Mouse (Mus musculus): ENCODE results near the gene Gpatch4. TPM values are rescaled to one million over a fixed set of nuclear protein-coding genes. Genes with fewer than 3 reads are reported as not detected.

Gene Gpatch4
- total RNA-seq, 1 experiment from 2014 or later, result 13.5 TPM

DNA sequence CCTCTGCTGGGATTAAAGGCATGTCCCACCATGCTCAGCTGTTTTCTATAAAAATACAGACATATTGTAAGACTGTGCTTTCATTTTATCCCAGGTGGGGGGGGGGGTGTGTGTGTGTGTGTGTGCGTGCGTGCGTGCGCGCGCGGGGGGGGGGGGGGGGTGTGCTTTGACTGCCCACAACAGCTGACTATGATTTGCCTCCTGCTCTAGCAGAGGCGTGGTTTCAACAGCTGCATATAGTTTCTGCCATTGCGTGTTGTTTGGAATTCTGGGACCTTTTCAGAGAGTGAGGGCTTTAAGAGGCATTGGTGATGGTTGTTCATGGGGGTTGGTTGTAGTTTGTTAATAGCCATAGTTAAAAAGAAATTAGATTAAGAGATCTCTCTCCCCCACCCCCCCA, 42.6 kb downstream of the Gpatch4 start:
- no peak for ATAC-seq (ENCODE audit: extremely low read depth, insufficient number of reproducible peaks, low FRiP score, poor library complexity, severe bottlenecking)

DNA sequence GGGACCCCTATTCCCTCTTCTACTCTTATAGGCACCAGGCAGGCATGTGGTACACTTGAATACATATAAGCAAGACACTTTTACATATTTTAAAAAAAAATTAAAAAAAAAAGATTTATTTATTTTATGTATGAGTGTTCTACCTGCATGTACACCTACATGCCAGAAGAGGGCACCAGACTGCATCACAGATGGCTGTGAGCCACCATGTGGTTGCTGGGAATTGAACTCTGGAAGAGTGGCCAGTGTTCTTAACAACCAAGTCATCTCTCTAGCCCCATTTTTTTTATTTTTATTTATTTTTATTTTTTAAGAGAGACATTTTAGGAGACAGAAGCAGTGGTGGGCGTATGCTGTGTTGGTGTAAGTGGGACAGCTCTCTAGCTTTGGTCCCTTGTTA, 44.8 kb downstream of the Gpatch4 start:
- no peak for ATAC-seq (ENCODE audit: extremely low read depth, insufficient number of reproducible peaks, low FRiP score, poor library complexity, severe bottlenecking)

DNA sequence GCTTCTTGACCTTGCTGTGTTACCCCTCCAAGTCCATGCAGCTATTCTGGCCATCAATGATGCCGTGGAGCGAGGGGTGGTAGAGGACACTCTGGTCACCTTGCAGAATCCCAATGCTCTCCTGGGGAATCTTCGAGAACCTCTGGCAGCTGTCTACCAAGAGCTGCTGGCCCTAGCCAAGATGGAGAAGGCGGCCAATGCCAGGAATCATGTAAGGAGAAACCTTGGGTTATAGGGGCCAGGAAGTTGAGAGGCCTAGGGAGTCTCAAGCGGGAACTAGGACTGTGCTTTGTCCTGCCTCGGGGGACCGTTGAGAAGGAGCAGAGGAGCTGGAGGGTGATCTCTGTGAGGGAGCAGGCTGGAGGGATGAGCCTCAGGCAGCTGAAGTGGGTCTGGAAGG, 47.2 kb downstream of the Gpatch4 start:
- no peak for ATAC-seq (ENCODE audit: extremely low read depth, insufficient number of reproducible peaks, low FRiP score, poor library complexity, severe bottlenecking)

DNA sequence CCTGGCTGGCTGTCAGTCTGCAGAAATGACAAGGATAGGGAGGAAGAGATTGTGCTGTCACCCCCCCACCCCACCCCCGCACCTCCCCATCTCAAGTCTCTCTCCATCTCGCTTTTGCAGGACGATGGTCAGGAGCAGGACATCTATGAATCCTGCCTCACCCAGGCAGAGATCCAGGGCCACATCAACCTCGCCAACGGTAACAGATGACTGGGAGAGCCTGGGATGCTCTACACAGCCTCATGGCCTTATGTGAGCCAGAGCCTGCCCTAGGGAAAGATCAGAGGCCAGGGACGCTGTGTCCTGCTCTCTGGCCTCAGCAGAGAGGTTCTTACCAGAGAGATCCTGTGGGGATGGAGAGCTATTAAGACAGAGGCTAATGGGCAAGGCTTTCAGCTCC, 47.7 kb downstream of the Gpatch4 start:
- ATAC-seq (ENCODE audit: extremely low read depth, insufficient number of reproducible peaks, low FRiP score, poor library complexity, severe bottlenecking), result no peak

DNA sequence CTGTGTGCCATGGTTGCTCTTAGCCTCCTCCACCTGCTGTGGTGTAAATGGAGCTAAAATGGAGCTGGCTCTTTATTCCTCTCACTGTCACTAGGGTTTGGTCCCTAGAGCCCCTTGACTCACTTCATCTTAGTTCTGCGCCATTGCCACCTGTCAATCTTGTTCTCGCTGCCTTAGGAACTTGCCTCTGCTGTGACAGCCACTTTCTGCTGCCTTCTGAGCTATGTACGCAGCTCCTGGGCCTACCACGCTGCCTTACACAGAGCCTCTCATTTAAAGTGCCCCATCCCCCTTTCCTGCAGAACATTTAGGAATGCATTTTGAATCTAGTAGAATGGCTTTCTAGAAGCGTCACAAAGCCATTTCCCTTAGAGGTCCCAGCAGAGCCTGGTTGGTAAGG, 51.2 kb downstream of the Gpatch4 start:
- no peak for ATAC-seq (ENCODE audit: extremely low read depth, insufficient number of reproducible peaks, low FRiP score, poor library complexity, severe bottlenecking)

DNA sequence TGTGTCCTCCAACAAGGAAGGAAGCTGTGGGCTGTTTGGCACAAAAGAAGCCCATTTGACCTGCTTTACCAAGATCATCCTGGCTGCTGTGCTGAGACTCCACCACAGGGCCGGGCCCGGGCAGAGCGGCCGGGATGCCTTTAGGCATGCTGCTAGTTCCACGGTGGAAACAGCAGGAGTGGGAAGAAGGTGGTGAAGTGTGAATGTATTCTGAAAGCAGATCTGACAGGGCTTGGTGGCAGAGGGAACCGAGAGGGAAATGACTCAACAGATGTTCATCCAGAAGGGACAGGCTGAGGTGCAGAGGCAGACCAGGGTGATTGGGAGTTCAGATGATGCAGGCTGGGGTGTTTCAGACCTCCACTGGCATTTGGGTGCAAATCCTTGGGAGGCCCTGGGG, 54.8 kb downstream of the Gpatch4 start:
- no peak for ATAC-seq (ENCODE audit: extremely low read depth, insufficient number of reproducible peaks, low FRiP score, poor library complexity, severe bottlenecking)

DNA sequence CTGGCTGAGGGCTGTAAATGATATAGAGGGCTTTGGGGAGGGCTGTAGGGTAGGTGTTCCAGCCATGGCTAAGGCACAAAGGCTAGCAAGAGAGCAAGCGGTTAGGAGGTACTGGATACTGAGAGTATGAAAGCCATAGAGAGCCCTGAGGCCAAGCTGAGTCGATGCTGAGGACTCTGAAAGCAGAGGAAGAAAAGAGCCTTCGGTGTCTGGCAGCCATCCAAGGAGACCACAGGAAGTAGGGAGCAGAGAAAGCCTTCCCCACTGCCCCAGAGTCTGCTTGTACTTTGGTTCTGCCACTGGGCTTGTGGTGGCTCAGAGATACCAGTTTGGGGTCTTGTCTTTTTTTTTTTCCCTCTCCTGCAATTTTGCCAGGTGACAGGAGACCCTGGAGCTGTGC, 57.3 kb downstream of the Gpatch4 start:
- no peak for ATAC-seq (ENCODE audit: extremely low read depth, insufficient number of reproducible peaks, low FRiP score, poor library complexity, severe bottlenecking)

DNA sequence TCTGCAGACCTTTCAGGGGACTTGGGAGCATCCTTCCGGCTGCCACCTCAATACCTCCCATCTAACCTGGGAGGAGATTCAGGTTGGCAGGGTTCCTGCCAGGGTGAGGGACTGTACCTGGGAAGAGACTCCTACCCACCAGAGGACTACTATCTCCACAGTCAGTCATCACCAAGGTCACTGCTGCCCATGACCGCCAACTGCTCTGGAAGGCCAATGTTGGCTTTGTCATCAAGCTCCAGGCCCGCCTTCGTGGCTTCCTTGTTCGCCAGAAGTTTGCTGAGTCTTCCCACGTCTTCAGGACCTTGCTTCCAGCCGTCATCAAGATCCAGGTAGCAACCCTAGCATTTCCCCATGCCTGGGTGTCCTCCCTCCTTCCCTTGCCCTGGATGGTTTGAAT, 58.8 kb downstream of the Gpatch4 start:
- ATAC-seq (ENCODE audit: extremely low read depth, insufficient number of reproducible peaks, low FRiP score, poor library complexity, severe bottlenecking), result no peak

DNA sequence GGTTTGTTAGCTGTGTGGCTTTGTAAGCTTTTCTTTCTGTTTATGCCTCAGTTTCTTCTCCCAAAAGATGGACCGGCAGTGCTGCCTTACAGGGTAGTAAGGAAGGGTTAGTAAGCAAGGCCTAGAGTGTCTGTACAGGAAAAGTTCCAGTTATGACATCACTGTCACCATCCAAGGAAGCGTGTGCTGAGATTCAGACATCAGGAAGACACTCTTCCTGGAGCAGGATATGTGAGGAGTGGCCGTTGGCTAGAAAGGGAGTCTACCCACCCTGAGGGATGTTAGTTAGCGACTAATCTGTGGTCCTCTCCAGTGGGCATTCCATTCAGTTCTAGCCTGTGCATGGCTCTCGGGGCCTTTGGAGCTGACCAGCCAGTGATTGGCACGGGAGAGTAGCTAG, 59.3 kb downstream of the Gpatch4 start:
- ATAC-seq (ENCODE audit: extremely low read depth, insufficient number of reproducible peaks, low FRiP score, poor library complexity, severe bottlenecking), result no peak

DNA sequence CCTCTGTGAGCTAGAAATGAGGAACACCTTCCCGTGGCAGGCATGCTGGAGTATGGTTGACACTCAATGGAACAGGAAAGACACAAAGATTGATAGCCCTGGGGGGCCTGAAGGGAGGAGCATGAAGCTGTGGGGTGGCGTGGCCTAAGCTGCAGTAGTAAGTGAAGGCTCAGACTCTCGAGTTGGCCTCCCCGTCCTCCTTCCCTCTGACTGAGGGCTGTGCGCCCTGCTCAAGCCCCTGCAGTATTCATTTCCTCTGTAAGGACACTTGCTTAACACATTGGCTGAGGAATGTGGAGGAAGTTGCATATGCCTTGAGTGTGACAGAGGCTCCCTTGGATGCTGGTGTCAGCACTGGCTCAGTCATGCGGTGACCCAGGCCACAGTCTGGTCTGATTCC, 59.7 kb downstream of the Gpatch4 start:
- ATAC-seq (ENCODE audit: extremely low read depth, insufficient number of reproducible peaks, low FRiP score, poor library complexity, severe bottlenecking), result no peak

Other genes with a start within 250 kb of the Gpatch4 start
- not detected in 2 replicates for gene Ntrk1, start 247.9 kb upstream of the Gpatch4 start, total RNA-seq (2017)
- gene Insrr, start 246.2 kb upstream of the Gpatch4 start, total RNA-seq (2017), result not detected in 2 replicates
- gene Pear1, start 218.8 kb upstream of the Gpatch4 start, total RNA-seq (2017), result 7.4 and 8.4 TPM in 2 replicates
- 11.8 and 14.6 TPM in 2 replicates for gene Sh2d2a, start 196.4 kb upstream of the Gpatch4 start, total RNA-seq (2017)
- gene Prcc, start 157.5 kb upstream of the Gpatch4 start, total RNA-seq (2017), result 37.2 and 37.4 TPM in 2 replicates
- gene Hdgf, start 136.8 kb upstream of the Gpatch4 start, total RNA-seq (2017), result 78.5 and 81.7 TPM in 2 replicates
- gene Mrpl24, start 123.6 kb upstream of the Gpatch4 start, total RNA-seq (2017), result 144 and 147 TPM in 2 replicates
- 32.5 and 33.1 TPM in 2 replicates for gene Isg20l2, start 112.8 kb upstream of the Gpatch4 start, total RNA-seq (2017)
- 27.9 and 37.2 TPM in 2 replicates for gene Rrnad1, start 112.4 kb upstream of the Gpatch4 start, total RNA-seq (2017)
- gene Crabp2, start 94.4 kb upstream of the Gpatch4 start, total RNA-seq (2017), result not detected in 2 replicates
- 0.12 TPM in 1 of 2 replicates, not detected in the other for gene Nes, start 72.0 kb upstream of the Gpatch4 start, total RNA-seq (2017)
- gene Bcan, start 42.9 kb upstream of the Gpatch4 start, total RNA-seq (2017), result not detected in 2 replicates
- gene Hapln2, start 15.5 kb upstream of the Gpatch4 start, total RNA-seq (2017), result not detected in 2 replicates
- 15.0 and 22.8 TPM in 2 replicates for gene Naxe, start 15.4 kb downstream of the Gpatch4 start, total RNA-seq (2017)
- not detected in 2 replicates for gene Ttc24, start 35.2 kb downstream of the Gpatch4 start, total RNA-seq (2017)
- gene Iqgap3, start 38.9 kb downstream of the Gpatch4 start, total RNA-seq (2017), result 0.12 TPM in 1 of 2 replicates, not detected in the other
- gene Mef2d, start 99.3 kb downstream of the Gpatch4 start, total RNA-seq (2017), result 120 and 162 TPM in 2 replicates
- gene Rhbg, start 211.6 kb downstream of the Gpatch4 start, total RNA-seq (2017), result not detected in 2 replicates
- not detected in 2 replicates for gene Gm38392, start 244.1 kb downstream of the Gpatch4 start, total RNA-seq (2017)